Mouse (Mus musculus) left cerebral cortex, adult 9 months (tissue): Measurements from ENCODE around the gene Npc1l1.

Source experiments
- DNase-seq, 2 experiments: peaks; one replicate each; pipeline ENCODE4 v3.0.0; 2022; ENCODE audit warnings: low spot score in 2 of 2

The Npc1l1 gene

DNA sequence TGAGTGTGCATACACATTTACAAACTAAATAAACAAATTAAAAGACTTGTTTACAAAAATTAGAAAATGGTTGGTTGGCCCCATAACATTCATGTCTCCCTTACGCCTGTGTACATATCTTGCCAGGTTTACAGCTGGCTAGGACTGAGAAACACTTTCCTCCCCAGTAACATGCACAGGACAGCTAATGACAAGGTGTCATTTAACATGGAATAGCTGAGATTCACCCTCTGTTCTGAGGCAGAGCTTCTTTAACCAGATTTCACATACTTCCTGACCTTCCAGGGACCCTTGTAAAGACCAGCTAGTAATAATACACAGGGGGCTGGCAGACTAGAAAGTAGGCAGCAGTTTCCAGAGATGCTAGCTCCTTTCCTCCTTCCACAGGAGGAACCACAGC, 21.8 kb downstream of the Npc1l1 start:
- no peak for DNase-seq

DNA sequence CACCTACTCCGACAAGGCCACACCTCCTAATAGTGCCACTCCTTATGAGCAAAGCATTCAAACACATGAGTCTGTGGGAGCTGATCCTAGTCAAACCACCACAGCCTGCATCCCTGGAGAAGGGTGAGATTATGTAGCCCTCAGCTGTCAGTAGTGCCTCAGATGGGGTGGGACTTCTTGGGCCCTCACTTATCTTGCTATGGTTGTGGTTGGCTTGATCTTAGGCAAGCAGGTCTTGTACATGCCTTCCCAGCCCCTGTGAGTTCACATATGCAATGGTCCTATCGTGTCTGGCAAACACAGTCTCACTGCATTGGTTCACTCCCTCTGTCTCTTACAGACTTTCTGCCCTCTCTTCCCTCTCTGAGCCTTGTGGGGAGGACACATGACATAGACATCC, 22.9 kb downstream of the Npc1l1 start:
- DNase-seq = no peak

DNA sequence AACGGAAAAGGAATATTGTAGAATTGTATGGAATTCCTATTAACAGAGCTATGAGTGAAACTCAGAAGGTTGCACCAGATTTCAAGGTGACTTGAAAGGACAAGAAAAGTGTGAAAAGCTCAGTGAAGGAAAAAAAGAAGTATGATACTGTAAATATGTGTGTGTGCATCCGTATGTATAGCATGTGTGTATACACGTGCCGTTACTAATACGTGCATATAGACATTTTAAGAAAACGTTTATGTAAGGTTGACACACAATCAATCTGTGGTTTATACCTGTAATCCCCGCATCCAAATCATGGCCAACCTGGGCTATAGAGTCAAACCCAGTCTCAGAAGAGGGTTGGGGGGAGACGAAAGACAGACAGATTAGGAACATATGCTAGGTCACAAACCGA, 29.4 kb downstream of the Npc1l1 start:
- DNase-seq = no peak

DNA sequence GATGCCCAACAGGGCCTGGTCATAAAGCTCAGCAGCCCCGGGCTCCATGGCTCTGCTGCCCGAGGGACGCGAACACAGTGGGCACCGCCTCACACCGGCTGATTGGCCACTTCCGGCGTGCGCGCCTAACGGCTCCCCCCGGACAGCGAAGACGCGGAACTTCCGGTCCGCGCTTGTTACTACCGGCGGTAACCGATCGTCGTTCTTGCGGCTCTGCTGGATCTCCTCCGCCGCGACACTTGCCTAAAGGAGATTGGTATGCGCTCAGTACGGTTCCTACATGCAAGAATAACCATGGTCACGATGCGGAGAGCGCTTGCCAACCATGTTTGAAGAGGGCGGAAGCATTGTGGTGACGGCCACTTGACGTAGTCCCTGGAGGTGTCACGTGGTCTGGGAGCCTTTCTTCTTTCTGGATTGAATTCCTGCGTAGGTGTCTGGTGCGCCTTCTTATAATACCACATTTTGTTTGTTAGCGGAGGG, 29.8 kb downstream of the Npc1l1 start, which contains the start of gene Nudcd3:
Gene Nudcd3 (minus strand): TSS at position 329 of the 483 bp plus-strand sequence.
- peak; percentile 83 to 94 for DNase-seq

DNA sequence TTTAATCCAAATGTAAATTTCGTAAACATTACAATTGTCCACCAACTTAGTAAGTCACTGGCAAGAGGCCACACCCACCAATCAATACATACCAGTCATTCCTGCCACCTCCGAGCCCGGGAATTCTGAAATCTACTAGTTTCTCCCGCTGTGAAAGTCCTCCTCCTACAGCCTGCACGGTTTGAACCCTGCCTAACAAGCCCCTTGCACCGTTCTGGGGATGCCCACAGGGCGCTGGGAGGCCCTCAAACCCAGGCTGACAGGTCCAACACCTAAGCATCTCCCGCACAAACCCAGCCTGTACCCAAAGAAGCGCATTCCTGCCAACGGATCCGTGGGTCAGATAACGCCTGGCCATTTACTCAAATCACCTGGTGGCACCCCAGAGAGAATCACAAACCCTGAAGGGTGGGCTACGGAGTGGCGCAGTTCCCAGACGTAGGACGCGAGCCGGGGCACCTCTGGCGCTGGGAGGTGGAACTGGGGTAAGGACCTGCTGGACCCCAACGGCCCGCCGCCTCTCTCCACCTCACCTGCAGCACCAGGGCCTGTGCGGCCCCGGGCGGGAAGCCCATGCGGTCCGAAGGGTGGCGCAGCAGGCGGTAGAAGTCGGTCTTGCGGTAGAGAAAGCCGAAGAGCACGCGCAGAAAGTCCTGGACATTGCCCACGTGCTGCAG, 30.4 kb downstream of the Npc1l1 start, which contains the start of gene A730071L15Rik:
Gene A730071L15Rik (plus strand): TSS at position 620 of the 677 bp plus-strand sequence.
- no peak for DNase-seq

DNA sequence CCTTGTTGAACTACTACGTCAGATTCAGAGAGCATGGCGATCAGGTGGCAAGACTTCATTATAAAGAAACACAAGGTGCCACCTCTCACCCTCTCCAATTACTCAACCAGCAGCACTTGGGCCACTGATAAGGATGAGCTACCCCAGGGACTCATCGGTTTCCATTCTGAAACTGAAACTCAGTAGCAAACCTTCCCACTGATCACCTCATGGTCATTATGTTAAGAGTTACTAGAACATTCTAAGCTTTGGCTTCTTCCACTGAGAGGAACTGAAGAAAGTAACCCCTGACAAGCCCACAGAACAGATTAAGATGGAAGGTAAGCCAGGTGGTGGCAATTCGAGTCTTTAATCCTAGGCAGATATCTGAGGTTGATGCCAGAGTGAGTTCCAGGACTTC, 31.5 kb downstream of the Npc1l1 start:
- DNase-seq = no peak

DNA sequence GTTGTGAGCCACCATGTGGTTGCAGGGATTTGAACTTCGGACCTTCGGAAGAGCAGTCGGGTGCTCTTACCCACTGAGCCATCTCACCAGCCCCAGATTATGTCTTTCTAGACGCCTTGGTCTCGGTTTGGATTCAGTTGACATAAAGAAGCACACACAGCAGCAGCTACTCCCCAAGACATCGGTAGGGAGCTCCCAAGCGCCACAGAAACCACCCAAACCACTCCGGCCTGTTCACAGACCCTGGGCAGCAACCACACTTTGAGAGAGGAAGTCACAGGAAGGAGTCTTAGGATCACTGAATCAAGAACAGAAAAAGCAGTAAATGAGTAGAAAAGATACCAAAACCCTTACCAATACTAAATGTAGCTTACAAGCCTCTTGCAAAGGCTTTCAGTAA, 33.2 kb downstream of the Npc1l1 start:
- DNase-seq = no peak

DNA sequence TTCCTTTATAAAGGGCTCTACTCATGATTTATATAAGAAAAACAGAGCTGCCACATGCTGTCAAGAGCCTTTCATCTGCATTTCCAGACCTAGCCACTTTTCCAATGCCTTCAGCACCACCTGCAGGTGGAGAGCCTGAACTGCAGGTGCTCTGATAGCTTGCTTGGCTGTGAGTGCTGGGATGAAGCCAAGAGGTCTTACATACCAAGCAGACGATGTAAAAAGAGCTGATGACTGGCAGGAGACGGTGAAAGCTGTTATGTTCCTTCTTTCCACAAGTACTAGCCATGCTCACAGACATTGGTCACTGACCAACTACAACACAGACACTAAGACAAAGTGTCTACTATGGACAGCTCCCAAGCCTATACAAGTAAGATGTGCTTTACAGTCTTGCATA, 42.1 kb downstream of the Npc1l1 start:
- peak; percentile 80 to 96 for DNase-seq

DNA sequence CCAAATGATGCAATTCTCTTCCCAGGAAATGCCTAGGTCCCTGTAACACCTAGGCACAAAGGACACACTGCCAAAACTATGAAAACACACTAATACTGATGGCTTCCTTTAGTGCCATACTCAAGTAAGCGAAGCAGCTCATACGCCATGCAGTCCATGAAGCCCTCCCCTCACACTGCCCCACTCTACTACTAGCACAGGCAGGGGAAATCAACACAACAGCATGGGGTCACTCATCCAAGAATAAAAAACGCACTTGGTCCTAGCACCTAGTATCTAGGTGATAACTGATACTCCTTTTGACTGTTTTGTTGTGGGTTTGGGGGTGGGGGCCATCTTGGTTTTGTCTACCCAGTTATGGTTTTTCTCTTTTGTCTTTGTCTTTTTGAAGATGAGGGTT, 42.5 kb downstream of the Npc1l1 start:
- DNase-seq = no peak

DNA sequence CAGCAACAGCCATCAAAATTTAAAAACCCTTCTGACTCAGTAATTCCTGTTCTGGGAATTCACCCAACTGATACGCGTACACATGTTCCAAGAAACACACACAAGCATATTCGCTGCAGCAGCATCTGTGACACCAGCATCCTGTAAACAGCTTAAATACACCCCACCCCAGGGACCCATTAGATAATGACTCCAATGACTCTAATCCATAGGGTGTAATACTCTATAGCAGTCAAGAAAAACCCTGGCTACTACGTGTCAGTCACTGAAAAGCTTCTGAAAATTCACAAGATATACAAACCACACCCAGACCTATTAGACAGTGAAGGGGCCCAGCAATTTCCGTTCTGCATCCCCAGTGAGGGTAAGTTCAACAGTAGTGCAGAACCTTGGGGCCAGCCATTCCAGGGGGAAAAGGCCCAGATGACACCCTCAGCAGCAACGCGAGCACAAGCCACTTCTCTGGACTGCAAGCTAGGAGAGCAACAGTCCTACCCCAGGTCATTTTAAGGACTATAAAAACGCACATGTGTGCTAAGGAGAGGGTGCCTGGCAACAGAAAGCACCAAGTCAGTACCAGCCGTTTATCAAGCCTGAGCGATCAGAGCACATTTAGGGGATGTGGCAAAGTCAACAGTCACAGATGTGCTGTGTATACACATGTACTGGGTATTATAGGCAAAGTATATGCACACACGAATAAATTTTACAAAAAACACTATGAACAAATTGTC, 45.6 kb downstream of the Npc1l1 start:
- DNase-seq = no peak

DNA sequence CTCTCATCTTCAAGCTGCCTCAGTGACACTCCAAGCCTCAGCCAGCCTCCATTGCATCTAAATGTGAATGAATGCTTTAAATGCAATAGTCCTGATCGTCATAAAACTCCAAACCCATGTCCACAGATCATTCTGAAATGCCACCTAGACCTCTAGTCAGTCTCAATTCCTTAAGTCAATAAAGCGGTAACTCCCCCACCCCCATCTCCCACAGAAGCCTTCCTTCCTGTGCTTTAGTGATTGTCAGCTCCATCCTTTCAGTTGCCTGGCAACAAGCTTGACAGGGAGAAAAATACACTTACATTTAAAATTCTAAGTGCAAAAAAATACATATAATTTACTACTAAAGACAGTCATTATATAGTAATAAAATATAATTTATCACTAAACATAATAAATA, 46.7 kb downstream of the Npc1l1 start:
- no peak for DNase-seq

DNA sequence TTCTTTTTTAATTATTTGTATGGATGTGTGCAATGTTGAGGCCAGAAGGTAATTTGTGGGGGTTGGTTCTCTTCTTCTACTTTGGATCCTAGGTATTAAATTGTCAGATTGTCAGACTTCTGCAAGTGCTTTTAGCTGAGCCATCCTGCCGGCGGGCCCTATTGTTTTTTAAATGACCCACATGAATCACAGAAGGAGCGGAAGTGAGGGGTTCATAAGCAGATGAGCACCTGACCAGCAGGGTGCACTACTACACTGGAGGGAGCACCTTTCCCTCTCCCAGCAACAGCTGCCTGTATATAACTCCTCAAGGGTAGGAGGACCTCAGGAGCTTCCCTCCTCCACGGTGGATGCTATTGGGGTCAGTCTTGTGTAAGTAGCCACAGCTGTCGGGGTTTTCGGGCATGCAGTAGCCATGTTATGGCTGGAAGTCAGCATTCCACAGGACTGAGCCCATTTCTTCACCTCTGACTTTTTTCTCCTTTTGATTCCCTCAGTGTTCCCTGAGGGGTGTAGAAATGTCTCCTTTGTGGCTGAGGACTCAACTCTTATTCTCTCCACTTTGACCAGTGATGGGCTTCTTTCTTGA, 49.0 kb downstream of the Npc1l1 start:
- no peak for DNase-seq

DNA sequence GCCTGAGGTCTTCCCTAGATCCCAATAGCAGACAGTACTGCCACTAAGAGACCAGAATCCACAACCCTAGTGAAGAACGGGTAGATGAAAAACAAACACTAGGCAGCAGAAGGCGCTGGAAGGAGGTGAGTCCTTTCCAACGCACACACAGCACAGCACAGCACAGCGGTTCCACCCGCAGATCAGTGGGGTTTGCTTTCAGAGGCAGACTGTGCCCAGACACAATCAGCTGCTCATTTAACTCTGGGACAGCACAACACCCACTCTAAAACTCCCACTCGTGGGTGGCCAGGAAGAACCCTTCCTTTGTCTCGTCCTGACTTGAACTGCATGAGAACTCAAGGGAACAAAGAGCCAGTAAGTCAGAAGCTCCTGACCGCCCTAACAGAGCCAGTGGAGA, 50.7 kb downstream of the Npc1l1 start:
- peak in 1 of 2 experiments; percentile 55 for DNase-seq

DNA sequence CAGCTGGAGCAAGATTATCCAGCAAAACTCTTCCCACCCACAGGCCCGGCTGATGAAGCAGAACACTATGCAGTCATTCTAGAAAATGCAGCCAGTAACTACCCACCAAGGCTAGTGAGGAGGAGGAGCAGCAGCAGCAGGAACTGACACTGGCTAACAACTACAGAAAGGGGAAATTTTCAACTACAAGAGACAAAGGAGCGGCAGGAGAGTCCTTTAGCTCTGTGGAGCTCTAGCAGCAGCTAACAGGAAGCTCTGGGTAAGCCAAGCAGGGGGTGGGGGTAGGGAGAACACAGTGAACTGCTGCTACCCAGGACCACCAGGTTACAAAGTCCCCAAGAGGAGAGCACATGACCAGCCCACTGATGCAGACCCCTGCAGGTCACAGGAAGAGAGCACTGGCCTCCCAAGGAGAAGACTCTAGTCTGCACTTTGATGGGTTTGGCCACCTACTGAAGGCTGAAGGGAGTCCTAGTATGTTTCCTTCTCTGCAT, 51.2 kb downstream of the Npc1l1 start:
- DNase-seq = peak in 1 of 2 experiments; percentile 67

DNA sequence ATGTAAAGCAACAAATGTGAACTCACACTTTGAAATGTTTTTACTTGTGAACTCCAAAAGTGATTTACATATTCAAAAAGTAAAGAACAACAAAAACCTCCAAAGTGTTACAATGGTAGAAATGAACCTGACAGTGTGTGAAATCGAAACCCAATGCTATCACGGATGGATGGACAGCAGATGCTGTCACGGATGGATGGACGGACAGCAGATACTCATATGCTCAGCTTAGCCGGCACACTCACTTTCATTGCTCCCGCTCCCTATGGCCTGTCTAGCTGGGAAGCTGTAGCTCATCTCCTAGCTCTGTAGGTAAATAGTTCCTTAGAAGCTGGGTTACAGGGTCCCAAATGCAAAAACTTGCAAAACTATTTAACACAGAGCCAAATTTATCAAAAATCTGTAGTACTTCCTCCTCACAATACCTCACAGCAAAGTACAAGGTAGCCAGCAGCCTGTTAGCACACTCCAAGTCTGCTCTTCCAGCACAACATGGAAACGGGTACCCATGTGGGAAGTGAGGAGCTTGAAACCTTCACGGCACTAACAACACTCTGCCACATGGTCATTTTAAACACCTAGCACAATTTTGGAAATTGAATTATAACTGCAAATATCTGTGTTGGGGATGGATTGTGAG, 52.0 kb downstream of the Npc1l1 start:
- DNase-seq = no peak

DNA sequence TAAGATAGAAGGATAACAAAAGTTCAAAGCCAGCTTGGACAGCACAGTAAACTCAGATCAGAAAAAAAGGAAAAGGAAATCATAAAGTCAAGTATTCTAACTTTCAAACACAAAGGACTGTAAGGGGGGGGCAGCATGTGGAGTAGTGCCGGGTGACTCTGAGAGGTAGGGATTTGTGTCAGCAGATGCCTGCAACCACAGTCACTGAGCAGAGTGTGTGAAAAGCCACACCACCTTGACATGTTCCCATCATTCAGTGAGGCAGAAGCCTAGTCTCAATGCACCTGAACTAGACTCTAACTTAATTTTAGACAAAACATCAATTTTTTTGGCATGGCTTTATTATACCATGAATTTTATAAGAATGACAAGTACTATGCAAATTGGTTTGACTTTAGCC, 54.4 kb downstream of the Npc1l1 start:
- DNase-seq = no peak

DNA sequence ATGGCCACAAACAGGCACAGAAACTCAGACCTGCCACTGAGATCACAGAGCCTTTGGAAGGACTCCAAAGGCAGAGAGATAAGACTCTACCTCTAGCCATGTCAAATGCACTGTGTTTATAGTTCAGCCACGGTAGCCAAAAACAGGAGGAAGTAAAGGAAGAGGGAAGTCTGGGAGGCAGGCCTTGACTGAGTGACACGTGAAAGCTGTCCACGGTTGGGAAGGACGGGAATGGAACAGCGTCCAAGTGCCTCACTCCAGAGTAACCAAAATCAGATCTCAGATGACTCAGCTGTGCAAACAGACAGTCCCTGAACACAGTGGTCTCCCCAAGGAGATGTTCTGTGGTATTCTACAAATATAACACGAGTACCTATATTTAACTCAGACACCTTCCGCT, 55.2 kb downstream of the Npc1l1 start:
- peak in 1 of 2 experiments; percentile 55 for DNase-seq

DNA sequence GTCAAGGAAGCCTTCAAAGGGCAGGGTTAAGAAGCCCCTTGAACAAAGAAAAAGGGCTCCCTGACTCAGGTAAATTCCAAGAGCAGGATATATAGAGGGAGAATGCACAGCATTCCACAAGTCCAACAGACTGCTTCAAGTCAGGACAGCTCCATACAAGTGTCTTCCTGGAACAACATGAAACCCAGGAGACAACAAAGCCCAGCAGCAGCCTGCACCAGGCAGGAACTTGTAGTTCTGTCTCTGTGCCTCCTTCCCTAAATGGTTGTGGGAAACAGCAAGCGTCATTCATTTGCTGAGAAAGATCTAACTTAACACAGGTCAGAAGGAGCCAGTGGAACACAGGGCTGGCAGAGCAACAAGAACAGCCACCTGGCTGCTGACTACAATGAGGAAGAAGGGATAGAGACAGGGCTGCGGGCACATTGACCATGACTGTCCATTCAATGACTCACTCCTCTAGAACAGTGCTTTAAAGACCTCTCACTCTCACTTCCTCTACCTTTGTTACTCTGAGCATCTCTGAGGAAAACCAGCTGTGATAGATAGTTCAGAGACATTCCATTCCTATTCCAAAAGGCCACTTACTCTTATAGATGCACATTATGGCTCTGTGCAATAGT, 60.8 kb downstream of the Npc1l1 start:
- no peak for DNase-seq

DNA sequence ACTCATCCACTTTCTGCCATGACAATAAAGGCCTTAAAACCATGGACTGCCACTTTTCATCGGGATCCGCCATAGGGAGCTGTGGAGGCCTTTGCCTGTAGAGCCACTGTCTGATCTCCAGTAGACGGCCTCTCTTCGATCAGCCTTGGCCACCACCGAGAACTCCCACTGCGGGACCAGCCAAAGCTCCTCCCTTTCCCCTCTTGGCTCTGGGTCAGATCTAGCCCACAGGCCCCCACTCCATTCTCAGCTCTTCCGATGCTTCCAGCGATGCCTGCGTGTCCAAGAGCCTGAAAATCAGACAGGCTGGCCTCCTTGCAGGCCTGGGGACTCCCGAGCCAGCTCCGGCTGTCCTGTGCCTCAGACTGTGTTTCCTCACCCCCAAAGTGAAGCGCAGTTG, 63.6 kb downstream of the Npc1l1 start:
- no peak for DNase-seq

DNA sequence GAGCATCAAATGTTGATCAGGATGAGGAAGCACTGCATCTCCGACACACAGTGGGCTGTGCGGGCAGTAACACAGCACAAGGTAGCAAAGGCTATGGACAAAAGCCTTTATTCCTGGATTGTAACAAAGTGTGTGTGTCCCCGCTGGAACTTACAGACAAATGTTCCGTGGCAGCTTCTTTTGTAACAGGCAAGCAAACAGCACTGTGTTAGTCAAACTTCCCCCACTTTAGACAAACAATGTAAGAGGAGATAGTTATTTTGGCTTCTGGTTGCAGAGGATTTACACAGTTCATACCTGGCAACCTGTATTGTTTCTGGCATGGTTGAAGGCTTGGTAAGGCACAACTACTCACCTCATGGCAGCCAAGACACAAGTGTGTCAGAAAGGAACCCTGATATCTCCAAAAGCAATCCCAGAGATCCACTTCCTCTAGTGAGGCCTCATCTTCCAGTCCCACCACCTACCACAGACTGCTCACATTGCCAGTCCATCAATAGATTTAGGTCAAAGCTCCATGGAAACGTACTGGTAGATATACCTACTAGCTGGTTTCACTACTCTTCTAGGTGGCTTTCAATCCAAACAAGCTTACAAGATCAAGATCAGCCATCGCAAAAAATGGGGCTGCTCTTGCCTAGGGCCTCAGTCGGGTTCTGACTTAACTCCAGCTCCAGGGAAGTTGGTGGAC, 64.4 kb downstream of the Npc1l1 start:
- DNase-seq = no peak

DNA sequence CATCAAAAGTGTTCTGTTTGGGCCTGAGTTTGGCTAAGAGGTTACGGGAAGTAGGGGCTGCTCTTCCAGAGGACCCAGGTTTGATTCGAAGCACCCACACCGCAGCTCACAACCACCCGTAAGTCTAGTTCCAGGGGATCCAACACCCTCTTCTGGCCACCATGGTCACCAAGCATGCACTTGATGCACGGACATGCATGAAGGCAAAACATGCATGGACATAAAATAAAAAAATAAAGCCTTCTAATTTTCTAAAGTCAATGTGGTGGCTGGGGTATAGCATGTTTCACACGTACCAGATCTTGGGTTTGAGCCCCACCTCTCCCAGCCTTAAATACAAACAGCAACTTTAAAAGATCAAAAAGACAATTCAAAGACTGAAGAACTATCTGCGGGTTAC, 65.2 kb downstream of the Npc1l1 start:
- no peak for DNase-seq
